Mouse (Mus musculus): ENCODE measurements around the gene Reep3.

Gene Reep3

GRCm38 (mm10) chr10:66973274-66973673 is 123.5 kb downstream of the Reep3 start:
- no peak for ATAC-seq (ENCODE audit: low TSS enrichment)

- no peak for ATAC-seq (ENCODE audit: low TSS enrichment)
Observed at GRCm38 (mm10) chr10:66970336-66971115, 126.2 kb downstream of the Reep3 start.

- no peak for ATAC-seq (ENCODE audit: low TSS enrichment)
Observed at GRCm38 (mm10) chr10:66969581-66969980, 127.2 kb downstream of the Reep3 start.

GRCm38 (mm10) chr10:66969081-66969480 is 127.7 kb downstream of the Reep3 start:
- ATAC-seq (ENCODE audit: low TSS enrichment), result no peak

GRCm38 (mm10) chr10:66968541-66968940 is 128.2 kb downstream of the Reep3 start:
- no peak for ATAC-seq (ENCODE audit: low TSS enrichment)

- no peak for ATAC-seq (ENCODE audit: low TSS enrichment)
Observed at GRCm38 (mm10) chr10:66966391-66967109, 130.2 kb downstream of the Reep3 start.

- ATAC-seq (ENCODE audit: low TSS enrichment), result no peak
Observed at GRCm38 (mm10) chr10:66960136-66960535, 136.6 kb downstream of the Reep3 start.
